Mouse (Mus musculus): ENCODE measurements at regions not wholly inside any gene's neighbourhood (a gene's known extent, or its start where the extent isn't known, plus 50 kb on each side); places are given as distances from the start of the nearest gene placed in this dataset.
"Not testable (repeated sequence)": the region's sequence is repeated elsewhere in the genome, so short reads cannot be mapped to it uniquely, and the experiment has no call there.

DNA sequence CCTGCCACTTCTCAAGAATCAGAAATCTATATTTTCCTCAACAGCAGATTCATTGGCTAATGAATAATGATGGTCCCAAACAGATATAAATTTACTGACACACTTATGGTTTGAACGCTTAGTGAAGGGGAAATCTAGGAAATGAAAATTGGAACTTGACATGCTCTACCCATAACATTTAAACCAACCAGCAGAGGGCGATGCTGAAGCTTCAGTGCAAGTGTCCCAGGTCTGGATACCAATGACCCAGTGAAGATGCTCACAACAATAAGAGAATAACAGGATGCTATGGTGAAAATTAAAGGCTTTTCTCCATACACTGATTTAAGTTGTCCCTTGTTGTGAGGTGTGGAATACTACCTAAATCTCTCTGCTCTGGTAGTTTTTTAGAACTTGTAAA is 236.0 kb upstream of the Rorb start:
- DNase-seq (ENCODE audit: low spot score), result peak; percentile 6

DNA sequence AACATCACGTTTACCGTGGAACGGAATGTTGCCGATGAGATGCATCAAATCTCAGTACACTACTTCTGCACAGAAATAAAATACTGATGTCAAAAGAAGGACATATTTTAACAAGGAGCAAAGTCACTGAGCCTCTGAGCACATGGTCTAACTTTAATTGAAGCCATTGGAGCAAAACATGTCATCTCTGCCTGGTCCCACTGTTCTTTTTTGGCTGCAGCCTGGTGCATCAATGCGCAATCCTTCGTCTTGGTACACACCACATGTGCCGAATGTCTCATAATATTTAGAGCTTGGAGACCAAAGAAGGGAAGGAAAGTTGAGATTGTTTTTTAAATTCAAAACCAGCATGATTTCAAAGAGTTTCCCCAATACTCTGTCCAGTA is 233.4 kb upstream of the Rorb start:
- DNase-seq (ENCODE audit: low spot score), result peak; percentile 3

DNA sequence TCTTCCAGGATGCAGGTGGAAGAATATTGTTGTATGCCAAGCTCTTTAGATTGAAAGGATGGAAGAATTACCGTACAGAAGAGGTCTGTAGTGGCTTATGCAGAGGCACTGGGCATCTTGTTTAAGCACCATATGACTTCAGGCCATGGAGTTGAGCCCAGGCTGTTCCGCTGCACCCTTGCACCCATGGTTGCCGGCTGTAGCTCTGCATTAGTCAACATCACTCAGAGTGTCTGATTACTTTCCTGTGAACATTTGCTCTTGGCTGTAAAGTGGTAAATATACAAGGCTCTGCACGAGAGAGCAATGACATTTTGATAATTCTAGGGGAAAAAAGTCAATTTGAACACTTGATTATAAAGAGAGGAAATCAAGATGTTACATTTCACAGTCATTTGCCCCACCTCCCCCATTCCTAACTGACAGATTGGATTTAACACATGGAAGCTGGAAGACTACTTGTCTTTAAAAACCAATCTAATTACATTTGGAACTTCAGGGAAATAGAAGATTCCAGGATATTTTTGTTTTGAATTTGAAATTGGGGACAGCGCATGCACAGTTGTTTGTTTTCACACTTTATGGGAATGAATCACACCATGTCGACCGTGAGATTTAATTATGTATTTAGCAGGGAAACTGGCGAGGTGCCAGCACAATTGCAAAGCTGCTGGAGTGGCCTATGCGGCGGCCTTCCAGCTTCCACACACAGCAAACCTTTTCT is 232.9 kb upstream of the Rorb start:
- peak; percentile 37 for DNase-seq (ENCODE audit: low spot score)

DNA sequence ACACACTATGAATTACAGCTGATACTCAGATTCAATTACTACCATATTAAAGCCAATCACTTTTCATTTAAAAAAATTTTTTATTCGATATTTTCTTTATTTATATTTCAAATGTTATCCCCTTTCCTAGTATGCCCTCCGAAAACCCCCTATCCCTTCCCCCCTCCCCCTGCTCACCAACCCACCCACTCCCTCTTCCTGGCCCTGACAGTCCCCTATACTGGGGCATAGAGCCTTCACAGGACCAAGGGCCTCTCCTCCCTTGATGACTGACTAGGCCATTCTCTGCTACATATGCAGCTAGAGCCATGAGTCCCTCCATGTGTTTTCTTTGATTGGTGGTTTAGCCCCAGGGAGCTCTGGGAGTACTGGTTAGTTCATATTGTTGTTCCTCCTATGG is 196.1 kb upstream of the Rorb start:
- DNase-seq (ENCODE audit: low spot score), result not testable (repeated sequence)

DNA sequence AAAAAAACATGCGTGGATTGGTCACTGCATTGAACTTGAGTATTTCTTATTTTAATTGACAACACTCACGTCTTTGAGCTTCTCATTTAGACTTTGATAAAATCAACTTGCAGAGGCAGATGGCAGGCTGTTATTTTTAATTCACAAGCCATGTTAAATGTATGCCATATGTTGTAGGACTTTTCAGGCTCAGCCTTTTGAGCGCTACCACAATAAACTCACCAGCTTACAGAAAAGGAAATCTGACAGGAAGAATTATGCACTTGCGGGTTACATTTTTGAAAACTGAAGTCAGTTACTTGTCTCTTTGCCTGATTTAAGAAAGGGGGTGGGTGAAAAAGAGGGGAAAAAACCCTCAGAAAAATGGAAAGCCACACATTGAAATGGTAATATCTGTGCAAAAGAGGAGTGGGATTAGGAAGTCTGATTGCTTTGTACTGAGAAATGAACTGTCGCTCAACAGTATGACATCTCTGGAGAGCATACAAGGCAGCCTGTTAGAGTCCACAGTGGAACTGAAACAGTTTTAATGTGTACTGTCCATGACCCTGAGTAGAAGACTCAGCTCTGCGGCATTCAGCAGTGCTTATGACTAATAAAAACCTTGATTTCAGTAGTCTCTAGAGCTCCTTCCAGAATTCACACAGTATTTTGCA is 195.6 kb upstream of the Rorb start:
- DNase-seq (ENCODE audit: low spot score), result peak; percentile 3

DNA sequence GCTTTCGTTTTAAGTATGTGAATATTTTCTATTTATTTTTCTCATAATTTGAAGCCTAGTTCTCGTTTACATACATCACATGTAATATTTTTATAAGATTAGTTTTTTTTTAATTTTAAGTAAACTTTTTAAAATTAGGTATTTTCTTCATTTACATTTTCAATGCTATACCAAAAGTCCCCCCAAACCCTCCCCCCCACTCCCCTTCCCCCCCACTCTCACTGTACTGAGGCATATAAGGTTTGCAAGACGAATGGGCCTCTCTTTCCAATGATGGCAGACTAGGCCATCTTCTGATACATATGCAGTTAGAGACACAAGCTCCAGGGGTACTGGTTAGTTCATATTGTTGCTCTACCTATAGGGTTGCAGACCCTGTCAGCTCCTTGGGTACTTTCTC is 174.9 kb upstream of the Rorb start:
- not testable (repeated sequence) for DNase-seq (ENCODE audit: low spot score)

DNA sequence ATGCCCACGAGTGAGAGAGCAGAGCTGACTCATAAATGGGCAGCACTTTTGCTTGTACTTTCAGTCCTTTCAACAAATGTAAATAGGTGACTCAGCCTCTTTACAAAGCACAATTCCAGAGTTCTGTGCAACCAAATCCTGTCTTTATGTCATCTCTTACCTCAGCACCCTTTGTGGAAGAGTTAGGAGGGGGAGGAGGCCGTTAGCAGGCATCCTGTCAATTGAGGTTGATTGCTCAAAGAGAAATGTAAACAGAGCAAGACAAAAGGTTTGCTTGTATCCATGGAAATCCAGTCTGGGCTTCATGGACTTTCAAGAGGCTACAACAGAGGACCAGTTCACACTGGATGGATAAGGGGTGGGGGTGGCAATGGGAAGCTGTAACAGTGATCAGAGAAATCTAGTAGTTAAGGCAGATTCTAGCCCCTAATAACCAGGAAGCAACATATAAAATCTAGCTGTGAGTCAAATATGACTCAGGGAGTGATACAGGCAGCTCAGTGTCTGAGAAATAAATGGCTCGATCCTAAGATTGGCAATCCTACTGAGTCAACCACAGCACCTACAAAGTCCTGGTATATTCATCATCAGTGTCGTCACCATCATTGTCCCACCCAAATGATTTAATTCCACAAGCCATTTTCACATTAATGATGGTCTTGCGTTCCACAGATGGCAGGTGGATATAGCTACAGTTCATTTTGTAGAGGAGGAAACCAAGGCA is 136.0 kb upstream of the Rorb start:
- no peak for DNase-seq (ENCODE audit: low spot score)

DNA sequence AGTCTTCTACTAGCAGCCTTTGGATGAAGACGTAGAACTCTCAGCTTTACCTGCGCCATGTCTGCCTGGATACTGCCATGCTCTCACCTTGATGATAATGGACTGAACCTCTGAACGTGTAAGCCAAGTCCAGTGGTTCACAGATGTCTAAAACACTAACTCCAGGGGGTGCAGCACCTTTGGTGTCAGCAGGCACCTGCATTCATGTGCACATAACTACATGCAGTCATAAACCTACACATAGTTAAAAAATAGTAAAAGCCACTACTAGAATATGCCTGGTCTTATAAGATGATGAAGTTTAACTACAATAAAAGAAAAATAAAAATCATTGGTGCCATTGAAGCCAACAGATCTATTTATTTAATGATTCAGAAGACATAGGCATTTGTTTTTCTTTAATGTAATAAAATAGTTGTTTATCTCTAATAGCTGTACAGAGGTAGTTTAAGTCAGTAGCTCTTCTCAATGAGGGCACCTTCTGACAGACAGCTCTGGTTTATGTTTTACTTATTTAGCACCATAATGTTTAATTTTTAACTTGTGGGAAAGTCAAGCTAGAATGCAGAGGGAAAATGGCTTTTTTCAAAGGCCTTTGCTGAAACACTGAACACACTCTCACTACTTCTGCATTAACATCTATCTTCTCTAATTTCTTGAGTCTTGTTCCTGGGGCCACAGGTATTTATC is 118.5 kb upstream of the Rorb start:
- DNase-seq (ENCODE audit: low spot score), result no peak

DNA sequence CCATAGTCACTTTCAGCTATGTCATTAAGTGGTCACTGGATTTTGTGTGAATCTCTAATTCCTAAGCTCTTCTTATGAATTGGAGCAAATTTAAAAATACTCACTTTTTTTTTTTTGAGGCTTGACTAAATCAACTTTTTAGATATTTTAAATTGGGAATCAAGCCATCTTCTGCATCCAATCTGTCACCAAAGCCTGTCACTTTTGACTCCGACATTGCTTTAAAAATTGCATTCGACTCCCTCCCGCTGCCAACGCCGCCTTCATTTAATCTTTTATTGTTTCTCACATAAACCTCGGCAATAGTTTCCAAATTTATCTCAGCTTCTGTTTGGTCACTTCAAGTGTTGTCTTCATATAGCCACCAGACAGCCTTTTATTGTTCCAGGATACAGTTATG is 109.8 kb upstream of the Rorb start:
- peak; percentile 5 for DNase-seq (ENCODE audit: low spot score)

DNA sequence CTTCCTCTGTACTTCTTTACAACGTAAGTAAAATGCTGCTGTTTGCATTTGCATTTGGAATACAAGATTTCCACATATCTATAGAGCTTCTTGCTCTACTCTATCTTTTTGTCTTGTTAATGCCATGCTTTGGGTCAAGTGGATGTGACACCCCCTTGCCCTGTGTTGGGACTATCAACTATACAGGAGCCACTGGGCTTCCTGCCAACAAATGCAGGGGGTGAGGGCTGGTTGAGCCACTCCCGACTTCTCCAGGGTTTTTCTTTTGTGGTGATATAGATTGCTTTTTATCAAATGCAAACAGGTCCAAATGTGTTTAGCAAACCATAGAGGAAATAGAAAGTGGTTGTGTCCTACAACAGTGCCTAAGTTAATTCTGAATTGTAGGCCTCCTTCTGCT is 108.4 kb upstream of the Rorb start:
- no peak for DNase-seq (ENCODE audit: low spot score)

DNA sequence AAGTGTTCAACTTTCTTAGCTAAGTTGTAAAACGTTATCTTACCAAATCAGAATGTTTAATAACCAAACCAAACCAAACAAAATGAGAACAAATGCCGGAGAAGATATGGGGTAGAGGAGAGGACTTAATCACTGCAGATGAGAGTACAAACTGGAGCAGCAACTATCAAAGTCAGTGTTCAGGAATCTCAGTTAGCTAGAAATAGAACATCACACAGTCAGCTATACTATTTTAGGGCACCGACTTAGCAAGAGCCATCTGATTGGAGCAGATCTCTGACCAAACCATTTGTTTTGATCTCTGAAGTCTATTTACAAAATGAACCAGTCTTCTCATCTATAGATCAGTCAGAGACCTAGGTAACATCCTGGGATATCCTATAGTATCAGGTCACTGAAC is 107.7 kb upstream of the Rorb start:
- no peak for DNase-seq (ENCODE audit: low spot score)

DNA sequence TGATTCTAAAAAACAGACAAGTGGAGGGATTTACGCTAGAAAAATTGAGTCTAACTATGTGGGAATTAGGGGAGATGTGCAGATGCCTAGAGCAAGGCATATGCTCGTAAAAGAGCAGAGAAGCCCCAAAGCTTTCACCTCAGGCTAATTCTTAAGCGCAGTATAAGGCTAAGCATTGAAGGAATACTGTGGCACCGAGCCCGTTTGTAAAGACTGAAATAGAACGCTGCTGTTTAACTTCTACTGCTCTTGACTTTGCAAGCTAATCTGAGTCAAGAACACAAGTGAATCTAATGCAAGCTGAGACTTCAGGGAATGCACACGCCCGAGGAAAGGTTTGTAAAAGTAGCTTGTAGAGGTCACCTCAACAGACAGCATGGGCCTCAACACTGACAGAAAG is 88.5 kb upstream of the Rorb start:
- no peak for DNase-seq (ENCODE audit: low spot score)

DNA sequence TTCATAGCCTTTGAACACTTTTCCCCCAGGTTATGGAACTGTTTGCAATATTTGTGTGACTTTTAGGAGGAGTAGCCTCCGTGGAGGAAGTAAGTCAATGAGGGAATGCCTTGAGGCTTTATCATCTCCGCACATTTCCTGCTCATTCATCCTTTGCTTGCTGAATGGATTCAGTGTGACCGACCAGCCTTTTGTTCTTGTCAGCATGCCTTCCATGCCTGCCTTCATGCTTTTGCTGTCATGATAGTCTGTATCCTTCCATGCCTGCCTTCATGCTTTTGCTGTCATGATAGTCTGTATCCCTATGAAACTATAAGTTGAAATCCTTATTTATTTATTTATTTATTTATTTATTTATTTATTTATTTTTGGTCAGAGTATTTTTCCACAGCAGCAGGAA is 87.8 kb upstream of the Rorb start:
- no peak for DNase-seq (ENCODE audit: low spot score)

DNA sequence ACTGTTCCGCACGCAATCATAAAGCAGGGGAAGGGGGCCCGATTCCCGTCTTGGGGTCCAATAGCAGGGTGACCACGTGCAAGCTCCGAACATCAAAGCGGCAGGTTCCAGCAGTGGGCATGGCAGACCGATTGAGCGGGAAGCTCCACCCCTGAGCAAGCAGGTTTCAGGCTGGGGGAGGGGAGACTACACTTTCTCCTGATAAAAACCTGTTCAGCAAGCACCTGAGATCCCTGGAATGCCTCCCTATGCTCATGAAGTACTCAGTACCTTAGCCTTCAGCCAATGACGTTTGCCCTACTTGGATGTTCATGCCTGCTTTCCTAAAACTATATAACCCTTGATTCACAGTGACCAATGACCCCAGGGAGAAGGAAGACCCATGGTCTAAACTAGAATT is 83.7 kb upstream of the Rorb start:
- DNase-seq (ENCODE audit: low spot score), result no peak

DNA sequence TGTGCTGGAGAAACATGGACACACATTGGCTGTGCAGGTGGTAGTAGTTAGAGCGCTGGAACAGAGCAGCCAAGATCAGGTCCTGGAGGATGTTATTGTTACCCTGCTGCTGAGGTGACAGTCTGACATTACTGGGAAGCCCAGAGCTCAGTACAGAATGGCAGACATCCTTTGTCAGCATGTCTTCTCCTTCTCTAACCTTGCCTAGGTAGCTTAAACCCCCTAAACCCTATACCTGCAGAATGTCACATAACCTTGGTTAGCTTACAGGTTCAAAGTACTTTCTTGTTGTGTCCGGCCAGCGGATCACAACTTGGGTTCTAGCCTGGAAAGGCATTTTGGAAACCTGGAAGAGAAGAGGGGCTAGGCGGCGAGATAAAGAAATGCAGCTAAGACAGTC is 83.3 kb upstream of the Rorb start:
- no peak for DNase-seq (ENCODE audit: low spot score)

DNA sequence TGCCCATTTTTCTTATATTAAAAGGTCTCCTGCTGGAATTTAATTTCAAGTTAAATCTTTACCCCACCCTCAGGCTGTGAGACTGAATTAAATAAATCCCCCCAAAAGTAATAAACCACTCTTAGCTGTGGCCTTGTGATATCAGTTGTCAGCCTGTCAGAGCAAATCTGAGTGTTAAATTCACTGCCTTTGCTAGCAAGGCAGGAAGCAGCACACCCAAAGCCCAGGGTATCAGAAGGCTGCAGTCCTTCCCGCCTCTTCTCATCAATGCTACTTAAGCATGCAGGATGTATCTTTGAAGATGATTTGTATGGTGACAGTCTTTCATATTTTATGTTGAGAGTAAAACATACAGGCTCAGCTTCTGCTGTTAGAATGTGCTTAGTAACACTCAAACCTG is 61.8 kb upstream of the Rorb start:
- DNase-seq (ENCODE audit: low spot score), result no peak

DNA sequence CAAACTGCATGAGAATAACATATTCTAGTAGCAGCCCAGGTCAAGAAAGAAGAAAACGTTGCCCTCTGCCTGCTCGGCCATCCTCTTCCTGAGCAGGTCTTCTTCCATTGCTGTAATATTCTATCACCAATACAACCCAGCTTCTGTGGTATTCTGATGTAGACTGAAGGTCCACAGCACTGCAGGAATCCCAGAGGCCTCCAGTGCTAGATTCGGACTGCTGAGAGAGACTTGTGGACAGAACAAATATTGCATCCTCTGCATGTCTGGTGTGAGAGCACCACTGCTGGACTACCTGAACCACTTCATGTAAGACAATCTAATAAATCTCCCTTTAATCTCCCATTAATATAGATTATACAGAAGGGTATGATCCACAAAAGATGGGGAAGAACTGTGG is 59.8 kb upstream of the Rorb start:
- no peak for DNase-seq (ENCODE audit: low spot score)

Measured in layer of hippocampus, adult 11-12 months (tissue).